Mouse (Mus musculus) heart, postnatal 25 days (tissue): ENCODE results near the gene Mcm10. TPM values are rescaled to one million over a fixed set of nuclear protein-coding genes. Genes with fewer than 3 reads are reported as not detected.

Experiments used
- DNase-seq: peaks from one replicate; pipeline ENCODE4 v3.0.0; 2022; ENCODE audit warnings: low spot score
- intact Hi-C: fragments of 180-260 bp; cut with DNase I; formaldehyde crosslinking; loops from one replicate; pipeline ENCODE4 v1.15.1; 2025
- total RNA-seq, 2 experiments: library from RNA; stranded (reverse); gene quantifications; 2 replicates each; pipeline ENCODE4 v1.2.3; 2021

The Mcm10 gene
- total RNA-seq, 2 experiments from 2014 or later, result 0.57 to 0.59 TPM

- intact Hi-C loops, result no loop called here
Measured at GRCm38 (mm10) chr2:5033546-5034420, 21.2 kb upstream of the Mcm10 start.

GRCm38 (mm10) chr2:5032665-5033064 is 20.1 kb upstream of the Mcm10 start:
- intact Hi-C loops, result no loop called here
- DNase-seq, result no peak

More at GRCm38 (mm10) chr2:5033546-5034420, 21.2 kb upstream of the Mcm10 start:
- no peak for DNase-seq

DNA sequence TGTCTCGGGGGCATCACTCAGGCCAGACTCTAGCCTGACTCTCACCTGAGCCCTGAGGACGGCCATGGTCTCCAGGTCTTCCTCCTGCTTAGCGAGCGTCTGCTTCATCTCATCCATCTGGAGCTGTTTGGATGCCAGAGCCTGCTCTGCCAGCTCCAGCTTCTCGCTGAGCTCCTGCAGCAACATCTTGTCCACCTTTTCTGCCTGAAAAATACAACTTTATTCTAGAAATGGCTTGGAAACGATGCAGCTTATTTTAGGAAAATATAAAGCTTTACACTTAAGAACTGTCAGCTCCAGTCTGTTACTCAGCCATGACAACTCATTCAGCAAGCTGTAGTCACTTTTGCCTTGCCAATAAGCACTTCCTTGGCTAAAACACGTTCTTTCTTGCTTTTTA is 18.6 kb upstream of the Mcm10 start:
- DNase-seq, result no peak
- intact Hi-C loops, result no loop called here

DNA sequence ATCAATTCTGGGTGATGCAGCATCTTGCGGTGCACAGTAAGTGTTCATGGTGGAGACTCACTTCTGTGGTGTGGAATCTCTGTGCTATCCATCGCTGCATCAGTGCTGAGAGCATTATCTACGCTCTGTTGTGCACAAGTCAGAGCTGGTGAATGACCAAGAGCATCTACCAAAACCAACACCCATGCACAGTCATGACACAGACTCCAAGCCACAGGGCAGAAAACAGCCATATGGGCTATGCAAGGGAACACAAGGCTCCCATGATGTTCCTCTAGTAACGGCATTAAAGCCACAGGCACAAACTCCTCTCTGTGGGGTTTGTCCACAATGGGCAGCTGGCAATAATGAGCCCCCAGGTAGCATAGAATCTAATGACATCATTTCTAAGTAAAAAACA is 17.2 kb upstream of the Mcm10 start:
- DNase-seq, result no peak
- intact Hi-C loops, result no loop called here

DNA sequence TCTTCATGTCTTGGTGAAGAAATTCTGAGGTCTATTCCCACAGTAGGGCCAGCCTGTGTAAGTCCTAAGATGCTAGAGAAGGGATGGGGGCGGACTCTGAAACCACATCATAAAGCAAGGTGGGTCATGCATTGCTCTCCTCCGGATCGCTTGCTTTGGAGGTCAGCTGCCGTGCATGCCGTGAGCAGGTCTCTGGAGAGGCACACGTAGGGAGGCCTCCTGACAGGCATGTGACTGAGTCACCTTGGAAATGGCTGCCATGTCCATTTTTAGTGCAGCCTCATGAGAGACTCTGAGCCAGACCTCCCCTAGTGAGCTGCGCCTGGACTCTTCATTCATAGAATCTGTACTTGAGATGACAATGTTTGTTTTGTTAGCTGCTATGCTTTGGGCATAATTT is 15.5 kb upstream of the Mcm10 start:
- intact Hi-C loops, result no loop called here
- no peak for DNase-seq

DNA sequence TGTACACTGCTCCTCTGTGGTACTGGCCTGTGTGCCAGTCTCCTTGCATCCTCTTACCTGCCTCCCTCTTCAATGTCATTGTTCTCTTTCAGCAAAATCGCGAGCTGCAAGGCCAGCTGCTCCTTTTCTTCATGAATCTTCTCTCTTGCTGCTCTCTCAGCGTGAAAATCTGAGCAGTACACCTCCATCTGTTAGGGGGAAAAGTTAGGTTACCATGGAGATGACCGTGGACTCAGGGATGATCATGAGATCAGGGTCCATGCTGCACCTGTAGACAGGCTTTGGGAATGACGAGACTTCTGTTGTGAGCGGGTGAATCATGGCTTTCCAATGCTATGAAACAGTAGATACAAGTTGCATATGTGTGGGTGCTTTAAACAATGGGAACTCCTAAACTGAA is 14.5 kb upstream of the Mcm10 start:
- intact Hi-C loops, result no loop called here
- no peak for DNase-seq

DNA sequence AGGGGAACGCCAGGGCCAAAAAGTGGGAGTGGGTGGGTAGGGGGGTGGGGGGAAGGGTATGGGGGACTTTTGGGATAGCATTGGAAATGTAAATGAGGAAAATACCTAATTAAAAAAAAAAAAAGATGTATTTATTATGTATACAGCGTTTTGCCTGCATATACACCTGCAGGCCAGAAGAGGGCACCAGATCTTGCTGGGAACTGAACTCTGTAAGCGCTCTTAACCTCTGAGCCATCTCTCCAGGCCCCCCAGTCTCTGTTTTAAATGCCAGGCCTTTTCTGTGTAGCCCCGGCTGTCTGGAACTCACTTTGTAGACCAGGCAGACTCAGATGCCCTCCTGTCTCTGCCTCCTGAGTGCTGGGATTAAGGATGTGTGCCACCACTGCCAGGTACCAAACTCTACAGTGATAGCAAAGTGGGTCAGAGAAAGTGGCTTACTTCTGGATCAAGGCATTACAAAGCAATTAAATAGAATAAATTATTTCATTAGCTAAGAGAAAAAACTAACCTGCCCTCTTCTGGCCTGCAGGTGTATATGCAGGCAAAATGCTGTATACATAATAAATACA is 12.7 kb upstream of the Mcm10 start:
- DNase-seq, result no peak
- intact Hi-C loops, result loop anchor here (2.0 kb wide), 1 partner anchor 108 kb away; no protein-coding TSS in a partner anchor

- intact Hi-C loops, result loop anchor here (2.0 kb wide), 1 partner anchor 107 kb away; no protein-coding TSS in a partner anchor
- no peak for DNase-seq
Measured at GRCm38 (mm10) chr2:5023699-5024399, 11.3 kb upstream of the Mcm10 start.

DNA sequence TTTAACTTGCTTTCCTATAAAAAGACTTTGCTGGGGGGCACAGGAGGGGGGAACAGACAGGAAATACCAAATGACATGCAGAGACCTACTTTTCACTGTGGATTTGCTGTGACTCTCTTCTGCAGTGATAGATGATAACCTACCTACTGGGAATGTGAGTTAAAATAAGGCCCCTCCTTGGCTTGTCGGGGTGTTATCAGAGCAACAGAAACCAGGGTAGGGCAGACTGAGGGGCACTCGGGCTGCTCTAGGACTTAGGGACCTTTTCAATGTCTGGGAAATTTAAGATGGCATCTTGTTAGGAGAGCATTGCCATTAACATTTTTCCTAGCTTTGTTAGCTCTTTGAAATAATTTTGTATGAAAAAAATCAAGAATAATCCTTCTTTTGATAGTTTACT is 10.7 kb upstream of the Mcm10 start:
- DNase-seq, result no peak
- intact Hi-C loops, result no loop called here

GRCm38 (mm10) chr2:5019708-5020107 is 7.1 kb upstream of the Mcm10 start:
- intact Hi-C loops, result no loop called here
- DNase-seq, result no peak

DNA sequence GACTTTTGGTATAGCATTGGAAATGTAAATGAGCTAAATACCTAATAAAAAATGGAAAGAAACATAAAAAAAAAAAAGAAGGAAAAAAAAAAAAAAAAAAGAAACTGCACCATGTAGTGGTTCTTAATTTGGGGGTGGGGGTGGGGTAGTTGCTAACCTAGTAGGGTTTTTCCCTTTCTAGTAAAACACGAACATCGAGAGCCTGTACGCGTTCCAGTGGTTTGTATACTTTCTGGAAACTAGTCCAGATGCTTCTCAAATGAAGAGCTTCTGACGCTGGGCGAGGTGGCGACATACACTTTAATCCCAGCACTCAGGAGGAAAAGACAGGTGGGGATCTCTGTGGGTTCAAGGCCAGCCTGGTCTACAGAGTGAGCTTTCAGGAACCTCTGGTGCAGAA is 4.3 kb upstream of the Mcm10 start:
- DNase-seq, result no peak

DNA sequence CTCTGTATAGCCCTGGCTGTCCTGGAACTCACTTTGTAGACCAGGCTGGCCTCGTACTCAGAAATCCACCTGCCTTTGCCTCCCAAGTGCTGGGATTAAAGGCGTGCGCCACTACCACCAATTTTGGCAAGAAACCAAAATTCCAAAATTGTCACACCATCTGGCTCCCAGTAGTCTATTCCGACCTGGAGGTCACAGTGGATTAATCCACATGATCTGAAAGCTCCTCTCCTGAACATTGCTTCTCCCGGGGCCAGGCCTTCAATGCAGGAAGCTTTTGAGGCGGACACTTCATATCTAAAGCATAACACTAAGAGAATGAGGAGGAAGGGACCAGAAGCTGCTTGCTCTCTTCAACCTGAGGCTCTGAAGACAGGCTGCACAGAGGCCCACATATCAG is 2.9 kb upstream of the Mcm10 start:
- no peak for DNase-seq
- intact Hi-C loops, result no loop called here

More for the DNA sequence above, 4.3 kb upstream of the Mcm10 start:
- intact Hi-C loops, result no loop called here

DNA sequence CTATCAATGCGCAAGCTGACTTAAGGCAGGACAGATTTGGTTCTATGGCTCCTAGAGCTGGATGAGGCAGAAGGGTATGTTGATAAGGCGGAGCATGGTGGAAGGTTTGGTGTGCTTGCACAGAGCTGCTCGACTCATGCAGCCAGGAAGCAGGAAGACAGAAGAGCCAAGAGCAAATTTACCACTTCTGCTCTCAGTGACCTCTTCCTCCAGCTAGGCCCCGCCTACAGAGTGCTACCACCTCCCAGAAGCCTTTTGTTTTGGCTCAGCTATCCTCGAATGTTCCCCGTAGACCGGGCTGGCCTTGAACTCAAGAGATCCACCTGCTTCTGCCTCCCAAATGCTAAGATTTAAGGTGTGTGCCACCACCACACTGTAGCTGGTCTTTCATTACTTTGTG is 2.0 kb upstream of the Mcm10 start:
- DNase-seq, result no peak
- intact Hi-C loops, result loop anchor here (5.0 kb wide), 1 partner anchor 97 kb away; the partner anchor contains the start of gene Phyh

GRCm38 (mm10) chr2:5011898-5012490 is 597 bp downstream of the Mcm10 start:
- intact Hi-C loops, result loop anchor here (5.0 kb wide), 1 partner anchor 95 kb away; the partner anchor contains the start of gene Phyh
- no peak for DNase-seq

DNA sequence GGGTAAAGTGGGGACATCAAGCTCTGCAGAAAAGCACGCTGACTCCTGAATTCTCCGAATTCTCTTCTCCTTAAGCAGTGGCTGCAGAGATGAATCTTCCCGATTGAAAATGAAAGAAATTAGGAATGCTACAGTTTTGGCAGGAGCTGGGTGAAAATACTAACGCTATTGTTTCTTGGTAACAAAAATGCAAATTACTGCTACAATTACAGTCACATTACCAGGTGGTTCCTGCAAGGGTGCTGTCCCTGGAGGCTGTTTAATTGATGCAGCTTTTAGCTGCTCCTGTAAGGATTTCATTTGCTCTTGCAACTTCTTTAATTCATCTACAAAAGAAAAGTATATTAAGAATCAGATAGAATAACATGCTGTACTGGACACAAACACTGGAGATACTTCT is 5.5 kb downstream of the Mcm10 start:
- DNase-seq, result no peak
- intact Hi-C loops, result no loop called here

GRCm38 (mm10) chr2:5001266-5001665 is 11.3 kb downstream of the Mcm10 start:
- intact Hi-C loops, result no loop called here
- no peak for DNase-seq

- intact Hi-C loops, result no loop called here
Measured at GRCm38 (mm10) chr2:4998905-4999304, 13.7 kb downstream of the Mcm10 start.

DNA sequence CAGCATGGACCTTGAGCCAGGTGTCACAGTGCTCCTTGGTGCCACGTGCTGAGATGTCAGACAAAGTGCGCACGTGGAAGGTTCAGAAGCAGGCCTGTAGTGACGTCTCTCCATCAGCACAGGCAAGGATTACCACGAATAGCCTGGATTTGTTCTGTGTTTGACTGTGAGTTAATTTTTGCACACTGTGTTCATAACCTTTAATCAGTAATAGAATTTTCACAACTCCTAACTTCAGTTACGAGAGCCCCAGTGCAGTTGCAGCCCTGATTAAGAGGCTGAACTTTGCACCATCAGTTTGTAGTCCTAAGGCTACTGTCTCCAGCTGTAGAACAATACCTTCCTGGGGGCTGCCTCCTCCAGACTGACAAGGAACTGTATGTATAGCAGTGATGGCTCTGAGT is 16.2 kb downstream of the Mcm10 start:
- DNase-seq, result no peak
- intact Hi-C loops, result no loop called here

More at GRCm38 (mm10) chr2:4998905-4999304, 13.7 kb downstream of the Mcm10 start:
- DNase-seq, result no peak

GRCm38 (mm10) chr2:4995646-4996045 is 16.9 kb downstream of the Mcm10 start:
- no peak for DNase-seq
- intact Hi-C loops, result no loop called here

DNA sequence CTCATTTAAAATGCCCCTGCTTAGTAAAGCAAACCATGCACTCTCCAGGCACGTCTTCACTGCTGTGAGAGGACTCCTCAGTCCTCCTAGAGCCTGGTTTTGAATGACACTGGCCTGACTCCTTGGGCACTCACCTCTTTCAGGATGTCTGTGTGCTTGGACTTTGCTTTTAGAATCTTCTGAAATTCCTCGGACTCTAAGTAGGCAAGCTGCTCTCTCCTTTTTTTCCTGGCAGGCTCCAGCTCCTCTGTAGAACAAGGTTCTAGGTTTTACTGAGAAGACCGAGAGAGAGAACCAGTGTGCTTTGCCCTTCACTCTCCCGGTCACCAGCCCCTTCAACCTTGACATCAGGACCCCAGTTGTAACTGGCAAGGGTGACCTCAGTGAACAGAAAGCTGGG is 18.2 kb downstream of the Mcm10 start:
- intact Hi-C loops, result no loop called here
- DNase-seq, result no peak
